Mouse (Mus musculus): ENCODE measurements around the gene Zbtb24. TPM values are rescaled to one million over a fixed set of nuclear protein-coding genes. Genes with fewer than 3 reads are reported as not detected.
A peak's percentile ranks its signal among the peaks of the same experiment; 100 is the strongest.
"Not testable (repeated sequence)": the region's sequence is repeated elsewhere in the genome, so short reads cannot be mapped to it uniquely, and the experiment has no call there.

The Zbtb24 gene
- polyA plus RNA-seq (2015; fragmentation: Nextera tagmentation; extraction: Ambion mirVana), result 20.6 and 22.8 TPM in 2 replicates

DNA sequence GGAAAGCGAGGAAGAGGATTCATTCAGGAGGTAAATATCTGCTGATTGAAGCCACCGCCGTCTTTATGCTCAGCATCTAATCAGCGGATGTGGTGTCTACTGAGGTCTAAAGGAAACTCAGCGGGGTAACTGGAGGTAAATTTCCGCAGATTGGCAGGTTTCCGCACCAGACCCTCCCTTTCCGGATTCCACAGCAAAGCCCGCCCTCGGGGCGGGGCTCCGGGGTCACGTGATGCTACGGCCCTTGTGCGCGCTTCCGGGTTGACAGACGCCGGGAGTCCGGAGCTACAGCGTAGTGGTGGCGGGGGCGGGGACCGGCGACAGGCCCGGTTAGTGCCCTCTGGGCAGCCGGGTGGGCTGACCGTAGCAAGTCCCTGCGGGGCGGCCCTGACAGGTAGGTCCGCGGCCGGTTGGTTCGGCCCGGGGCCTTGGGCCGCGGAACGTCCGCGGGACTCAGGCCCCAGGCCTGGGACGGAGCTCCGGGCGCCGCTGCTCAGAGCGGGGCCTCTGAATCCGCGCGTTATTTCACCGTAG, at the start of gene Zbtb24:
Gene Zbtb24, plus strand, starts transcription at position 247 of the 534 bp plus-strand sequence.
- Histone ChIP-seq H3K27me3 (no peaks in the 10 kb centered on the region), H3K4me1 (replicated peaks) (peaks cover 42% of the 10 kb centered on the region), H3K36me3 (peaks cover 30% of the 10 kb centered on the region), H3K9ac (replicated peaks) (peak within 1 kb of the TSS; percentile 85), H3K9me3 (no peaks in the 10 kb centered on the region), H3K27ac (peak within 1 kb of the TSS; percentile 78), H3K4me3 (replicated peaks) (peak within 1 kb of the TSS; percentile 88), H3K4me2 (replicated peaks) (peak within 1 kb of the TSS; percentile 69)
- ATAC-seq, result peak; percentile 96
- under 1% methylated on average over 49 of the region's 49 CpGs for WGBS

DNA sequence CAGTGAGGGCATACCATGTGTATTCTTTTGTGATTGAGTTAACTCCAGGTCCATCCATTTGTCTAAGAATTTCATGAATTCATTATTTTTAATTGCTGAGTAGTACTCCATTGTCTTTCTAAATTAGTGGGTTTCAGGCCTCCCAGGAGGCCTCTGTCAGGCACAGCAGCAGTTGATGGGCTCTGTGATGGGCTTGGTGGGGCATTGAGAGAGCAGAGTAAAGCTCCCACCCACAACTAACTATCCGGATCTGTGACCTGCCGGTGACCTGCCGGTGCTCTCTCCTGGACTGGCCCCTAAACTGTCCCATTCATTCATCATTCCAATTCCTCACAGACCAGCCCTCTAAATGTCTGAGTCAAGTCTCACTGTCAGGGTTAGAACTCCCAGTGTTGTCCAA, 49.1 kb upstream of the Zbtb24 start:
- Histone ChIP-seq H3K27ac (no peak overlapping the region), H3K4me3 (replicated peaks) (no peak overlapping the region), H3K9me3 (no peaks in the 10 kb centered on the region), H3K9ac (replicated peaks) (no peak overlapping the region), H3K36me3 (no peaks in the 10 kb centered on the region), H3K27me3 (no peaks in the 10 kb centered on the region), H3K4me1 (replicated peaks) (no peaks in the 10 kb centered on the region), H3K4me2 (replicated peaks) (no peak overlapping the region)
- WGBS, result 92% methylated on average over 3 of the region's 3 CpGs
- ATAC-seq, result no peak

DNA sequence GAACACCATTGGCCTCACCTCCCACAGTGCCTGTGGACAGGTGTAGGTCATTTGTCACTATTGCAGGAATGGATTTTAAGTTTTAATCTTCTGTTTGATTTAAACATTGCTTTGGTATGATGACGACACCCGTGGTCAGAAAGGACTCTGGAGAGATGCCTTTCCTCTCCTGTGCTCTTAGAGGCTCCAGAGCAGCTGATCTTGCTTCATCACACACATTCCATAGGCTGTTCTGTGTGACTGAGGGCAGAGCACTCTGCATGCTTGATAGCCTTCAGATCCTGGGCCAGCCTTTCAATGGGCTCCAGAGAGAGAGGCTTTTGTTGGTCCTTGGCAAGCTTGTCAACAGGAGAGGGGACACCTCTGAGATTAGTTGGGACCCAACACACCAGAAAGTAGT, 46.8 kb upstream of the Zbtb24 start:
- Histone ChIP-seq H3K4me3 (replicated peaks) (no peak overlapping the region), H3K27ac (no peak overlapping the region), H3K4me2 (replicated peaks) (no peak overlapping the region), H3K9me3 (no peaks in the 10 kb centered on the region), H3K9ac (replicated peaks) (no peak overlapping the region), H3K4me1 (replicated peaks) (no peaks in the 10 kb centered on the region), H3K36me3 (no peaks in the 10 kb centered on the region), H3K27me3 (no peaks in the 10 kb centered on the region)
- WGBS, result 67% methylated on average over 2 of the region's 2 CpGs
- no peak for ATAC-seq

DNA sequence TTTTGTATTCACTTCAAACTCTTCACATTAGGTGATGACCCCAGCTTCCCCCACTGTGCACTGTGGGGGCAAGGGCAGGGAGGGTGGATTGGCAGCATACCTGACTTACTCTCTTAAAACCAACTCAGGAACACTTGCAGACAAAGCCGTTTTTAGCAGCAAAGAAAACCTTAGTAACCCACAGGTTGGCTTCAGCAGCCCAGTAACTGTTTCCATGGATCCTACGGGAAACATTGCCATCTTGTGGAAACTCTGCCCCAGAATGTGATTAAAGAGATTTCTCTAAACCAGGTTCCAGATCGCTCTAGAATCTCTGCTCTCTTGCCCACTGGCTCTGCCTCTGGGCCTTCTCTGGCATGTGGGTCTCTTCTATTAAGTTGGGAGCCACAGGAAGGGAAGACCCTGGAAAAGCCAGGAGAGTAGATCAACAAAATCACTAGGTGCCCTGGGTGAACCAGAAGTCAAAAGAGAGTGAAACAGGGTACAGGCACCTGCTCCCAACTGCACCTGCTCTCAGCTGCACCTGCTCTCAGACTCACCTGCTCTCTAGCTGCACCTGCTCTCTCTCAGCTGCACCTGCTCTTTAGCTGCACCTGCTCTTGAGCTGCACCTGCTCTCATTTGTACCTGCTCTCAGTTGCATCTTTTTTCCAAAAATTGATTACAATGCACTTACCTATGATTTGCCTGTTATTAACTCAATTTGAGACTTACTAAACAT, 46.1 kb upstream of the Zbtb24 start:
- Histone ChIP-seq H3K36me3 (no peaks in the 10 kb centered on the region), H3K4me1 (replicated peaks) (no peaks in the 10 kb centered on the region), H3K4me2 (replicated peaks) (no peak overlapping the region), H3K9ac (replicated peaks) (no peak overlapping the region), H3K9me3 (no peaks in the 10 kb centered on the region), H3K4me3 (replicated peaks) (no peak overlapping the region), H3K27me3 (no peaks in the 10 kb centered on the region), H3K27ac (no peak overlapping the region)
- ATAC-seq, result no peak
- WGBS, result 54% methylated on average over 3 of the region's 3 CpGs

- not testable (repeated sequence) for H3K27ac ChIP-seq; H3K27me3 ChIP-seq; ATAC-seq; H3K4me1 ChIP-seq (replicated peaks); H3K36me3 ChIP-seq; H3K4me2 ChIP-seq (replicated peaks); H3K4me3 ChIP-seq (replicated peaks); H3K9ac ChIP-seq (replicated peaks)
- peaks cover 12% of the 10 kb centered on the region; the same call in 1 of the 2 replicates for H3K9me3 ChIP-seq
- WGBS, result 94% methylated on average over 4 of the region's 4 CpGs
Observed at GRCm38 (mm10) chr10:41410176-41410575, 40.0 kb upstream of the Zbtb24 start.

DNA sequence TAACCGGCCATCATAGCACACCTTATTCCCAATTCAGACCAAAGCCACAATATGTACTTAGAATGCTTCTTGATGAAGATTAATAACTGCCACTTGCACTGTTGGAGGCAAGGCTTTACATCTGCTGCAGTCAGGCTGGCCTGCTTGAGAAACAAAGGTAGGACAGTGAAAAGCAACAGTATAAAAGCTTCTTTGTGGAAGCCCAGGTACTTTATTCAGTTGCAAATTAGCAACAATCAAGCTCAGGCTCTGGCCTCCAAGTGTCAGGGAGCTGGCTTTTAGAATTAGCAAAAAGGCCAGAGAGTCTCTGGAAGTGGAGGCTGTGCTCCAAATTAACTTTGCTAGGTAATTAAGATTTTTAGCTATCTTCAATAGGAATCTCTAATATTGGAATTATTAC, 39.4 kb upstream of the Zbtb24 start:
- WGBS, result 97% methylated on average over 1 of the region's 1 CpGs

GRCm38 (mm10) chr10:41413471-41413870, 36.7 kb upstream of the Zbtb24 start:
- 89% methylated on average over 1 of the region's 1 CpGs for WGBS

More for the DNA sequence above, 39.4 kb upstream of the Zbtb24 start:
- not testable (repeated sequence) for H3K4me2 ChIP-seq (replicated peaks); H3K4me3 ChIP-seq (replicated peaks); H3K36me3 ChIP-seq; H3K4me1 ChIP-seq (replicated peaks); ATAC-seq; H3K27ac ChIP-seq; H3K9ac ChIP-seq (replicated peaks); H3K27me3 ChIP-seq
- peaks cover 19% of the 10 kb centered on the region for H3K9me3 ChIP-seq

GRCm38 (mm10) chr10:41415368-41415767, 34.8 kb upstream of the Zbtb24 start:
- H3K27me3 ChIP-seq, ATAC-seq: not testable (repeated sequence)
- 85% methylated on average over 2 of the region's 2 CpGs for WGBS

More at GRCm38 (mm10) chr10:41413471-41413870, 36.7 kb upstream of the Zbtb24 start:
- H3K4me2 ChIP-seq (replicated peaks); H3K27ac ChIP-seq; H3K9ac ChIP-seq (replicated peaks); H3K4me1 ChIP-seq (replicated peaks); H3K27me3 ChIP-seq; H3K36me3 ChIP-seq; ATAC-seq; H3K4me3 ChIP-seq (replicated peaks): not testable (repeated sequence)
- peaks cover 21% of the 10 kb centered on the region for H3K9me3 ChIP-seq

GRCm38 (mm10) chr10:41420496-41421200, 29.5 kb upstream of the Zbtb24 start:
- H3K4me2 ChIP-seq (replicated peaks), result no peak overlapping the region
- H3K4me1 ChIP-seq (replicated peaks), result no peaks in the 10 kb centered on the region
- H3K36me3 ChIP-seq, result no peaks in the 10 kb centered on the region
- ATAC-seq, result no peak
- H3K9ac ChIP-seq (replicated peaks), result no peak overlapping the region
- no peak overlapping the region for H3K27ac ChIP-seq
- no peaks in the 10 kb centered on the region for H3K27me3 ChIP-seq
- no peak overlapping the region for H3K4me3 ChIP-seq (replicated peaks)
- peaks cover 4% of the 10 kb centered on the region for H3K9me3 ChIP-seq
- 80% methylated on average over 9 of the region's 9 CpGs for WGBS

More at GRCm38 (mm10) chr10:41415368-41415767, 34.8 kb upstream of the Zbtb24 start:
- H3K36me3 ChIP-seq; H3K4me3 ChIP-seq (replicated peaks); H3K4me2 ChIP-seq (replicated peaks); H3K4me1 ChIP-seq (replicated peaks); H3K9ac ChIP-seq (replicated peaks); H3K27ac ChIP-seq: not testable (repeated sequence)
- H3K9me3 ChIP-seq, result peaks cover 15% of the 10 kb centered on the region

DNA sequence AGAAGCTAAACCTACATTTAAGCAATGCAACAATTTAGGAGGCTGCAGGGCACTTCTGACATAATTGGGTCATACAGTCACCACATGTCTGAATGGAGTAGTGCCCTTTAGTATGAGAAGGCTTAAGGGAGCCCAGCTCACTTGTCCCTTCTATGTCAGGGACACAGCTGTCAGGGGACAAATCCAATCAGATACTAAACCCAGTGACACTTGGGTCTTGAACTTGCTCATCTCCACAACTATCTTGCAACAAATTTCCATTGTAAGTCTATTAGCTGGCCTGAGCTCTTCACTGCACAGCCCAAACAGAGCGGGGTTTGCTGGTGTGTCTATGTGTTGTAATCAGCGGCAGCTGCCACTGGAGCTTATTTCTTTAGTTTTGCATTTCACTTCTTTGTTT, 26.5 kb upstream of the Zbtb24 start:
- no peak overlapping the region for H3K4me2 ChIP-seq (replicated peaks)
- no peak for ATAC-seq
- 82% methylated on average over 2 of the region's 2 CpGs for WGBS
- no peak overlapping the region for H3K9ac ChIP-seq (replicated peaks)
- no peaks in the 10 kb centered on the region for H3K9me3 ChIP-seq
- H3K36me3 ChIP-seq, result no peaks in the 10 kb centered on the region
- no peaks in the 10 kb centered on the region for H3K4me1 ChIP-seq (replicated peaks)
- H3K27ac ChIP-seq, result no peak overlapping the region
- no peak overlapping the region for H3K4me3 ChIP-seq (replicated peaks)
- H3K27me3 ChIP-seq, result no peaks in the 10 kb centered on the region

- Histone ChIP-seq H3K9ac (replicated peaks) (no peak overlapping the region), H3K36me3 (no peaks in the 10 kb centered on the region), H3K9me3 (no peaks in the 10 kb centered on the region), H3K4me3 (replicated peaks) (no peak overlapping the region), H3K4me2 (replicated peaks) (no peak overlapping the region), H3K27me3 (no peaks in the 10 kb centered on the region), H3K4me1 (replicated peaks) (no peaks in the 10 kb centered on the region), H3K27ac (no peak overlapping the region)
- ATAC-seq, result no peak
- WGBS, result 60% methylated on average over 6 of the region's 6 CpGs
Observed at GRCm38 (mm10) chr10:41426368-41426767, 23.8 kb upstream of the Zbtb24 start.

GRCm38 (mm10) chr10:41434624-41435023, 15.6 kb upstream of the Zbtb24 start:
- ATAC-seq, result no peak
- no peak overlapping the region for H3K4me2 ChIP-seq (replicated peaks)
- WGBS, result 25% methylated on average over 4 of the region's 4 CpGs
- H3K27me3 ChIP-seq, result peaks cover 7% of the 10 kb centered on the region
- no peaks in the 10 kb centered on the region for H3K9me3 ChIP-seq
- H3K4me3 ChIP-seq (replicated peaks), result no peak overlapping the region
- no peaks in the 10 kb centered on the region for H3K36me3 ChIP-seq
- H3K9ac ChIP-seq (replicated peaks), result no peak overlapping the region
- no peaks in the 10 kb centered on the region for H3K4me1 ChIP-seq (replicated peaks)
- H3K27ac ChIP-seq, result no peak overlapping the region
